Mouse (Mus musculus) bone marrow, adult 2 months (tissue): ENCODE results near the gene Dpp7. TPM values are rescaled to one million over a fixed set of nuclear protein-coding genes. Genes with fewer than 3 reads are reported as not detected.

ENCODE experiments used
- H3K27ac ChIP-seq: fragments of 200-500 bp; 2 replicates; pipeline ENCODE4 v1.5.1; 2012; ENCODE audit warnings: low read depth, mild to moderate bottlenecking, control low read depth, inconsistent platforms, low read length; ENCODE audit not compliant: control insufficient read depth, poor library complexity, insufficient read depth
- H3K4me1 ChIP-seq: fragments of 200-500 bp; 2 replicates; pipeline ENCODE4 v1.6.1; 2011; ENCODE audit warnings: low read length; ENCODE audit not compliant: control insufficient read depth, insufficient read depth
- H3K4me3 ChIP-seq: fragments of 200-500 bp; replicated peaks from 2 replicates; pipeline ENCODE3; 2011; ENCODE audit warnings: mild to moderate bottlenecking, low read depth, low read length, control low read depth; ENCODE audit not compliant: control insufficient read depth
- CTCF ChIP-seq: fragments of 200-500 bp; IDR thresholded peaks from 2 replicates; pipeline ENCODE4 v1.5.1; 2011; ENCODE audit warnings: low read length, control low read depth; ENCODE audit not compliant: control insufficient read depth, insufficient read depth
- POLR2A ChIP-seq: fragments of 200-500 bp; IDR thresholded peaks from 2 replicates; pipeline ENCODE4 v1.6.1; 2011; ENCODE audit warnings: low read depth, mild to moderate bottlenecking, control low read depth, low read length, borderline replicate concordance; ENCODE audit not compliant: control insufficient read depth
- WGBS: fragments of 180-500 bp; shearing (Covaris S2); methylation state at CpG from one replicate; pipeline ENCODE4 v1.1.7; 2018; 5-methylcytosine and 5-hydroxymethylcytosine counted together
- polyA plus RNA-seq: library from polyadenylated mRNA; stranded (reverse); fragments of >200 nt; gene quantifications from 2 replicates; pipeline ENCODE4 v1.2.4, GENCODE M21; 2011; ENCODE audit warnings: low replicate concordance; ENCODE audit not compliant: missing spikeins, insufficient read depth, insufficient read length

Gene Dpp7
- polyA plus RNA-seq, 1 experiment = 29.5 TPM

- Histone ChIP-seq H3K27ac (no peak overlapping the region), H3K4me1 (peaks cover 1% of the 10 kb centered on the region; the same call in 1 of the 2 replicates), H3K4me3 (peak overlapping the region; percentile 87)
- TF ChIP-seq CTCF = no peak
- TF ChIP-seq POLR2A = no peak
- WGBS = 51% methylated on average over 18 of the region's 18 CpGs
These were observed 616 bp downstream of the Dpp7 start for GRCm38 (mm10) chr2:25355419-25356066.

- peaks cover 1% of the 10 kb centered on the region; the same call in 1 of the 2 replicates for H3K4me1 ChIP-seq
- 85% methylated on average over 6 of the region's 6 CpGs for WGBS
- TF ChIP-seq CTCF (no peak), POLR2A (no peak)
These were observed 1.9 kb downstream of the Dpp7 start for GRCm38 (mm10) chr2:25354211-25354610.

DNA sequence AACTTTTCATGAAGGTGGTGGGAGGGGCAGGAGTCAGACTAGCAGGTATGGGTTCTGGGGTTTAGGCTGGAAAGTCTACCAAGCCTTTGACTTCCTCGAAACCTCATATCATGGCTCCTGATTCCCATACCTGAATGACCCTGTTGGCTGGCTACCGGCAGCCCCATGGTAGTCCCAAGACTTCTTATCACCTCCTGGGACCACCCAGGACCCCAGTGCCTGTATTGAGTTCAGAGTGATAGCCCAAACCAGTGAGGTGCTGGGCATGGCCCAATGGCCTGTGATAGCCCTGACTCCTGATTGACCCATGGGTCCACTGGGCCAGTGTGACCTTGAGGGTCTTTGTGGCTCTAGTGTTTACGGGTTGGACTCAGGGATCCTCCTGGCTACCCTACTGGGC lies 5.5 kb downstream of the Dpp7 start:
- no peak overlapping the region for H3K4me3 ChIP-seq
- H3K4me1 ChIP-seq = no peaks in the 10 kb centered on the region; the same call in 1 of the 2 replicates
- 90% methylated on average over 3 of the region's 3 CpGs for WGBS
- TF ChIP-seq CTCF (no peak), POLR2A (no peak)
- H3K27ac ChIP-seq = no peak overlapping the region

More at GRCm38 (mm10) chr2:25354211-25354610, 1.9 kb downstream of the Dpp7 start:
- H3K4me3 ChIP-seq = no peak overlapping the region
- no peak overlapping the region for H3K27ac ChIP-seq

DNA sequence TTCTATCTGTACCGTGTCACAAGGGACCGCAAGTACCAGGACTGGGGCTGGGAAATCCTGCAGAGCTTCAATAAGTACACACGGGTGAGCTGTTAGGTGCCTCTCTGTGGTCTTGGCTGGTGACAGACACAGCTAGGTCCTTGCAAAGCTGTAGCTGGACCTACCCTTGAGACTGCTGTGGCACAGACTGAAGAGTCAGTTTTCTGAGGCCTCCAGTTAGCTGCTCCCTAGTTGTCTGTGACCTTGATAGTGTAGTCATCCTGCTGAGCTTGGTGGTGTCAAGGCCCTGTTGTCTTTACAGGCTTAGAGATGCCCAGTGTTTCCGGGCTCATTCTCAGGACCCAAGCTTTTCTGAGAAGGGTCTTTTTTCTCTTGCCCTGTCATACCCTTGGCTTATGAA lies 6.7 kb downstream of the Dpp7 start:
- Histone ChIP-seq H3K4me3 (no peak overlapping the region), H3K4me1 (no peaks in the 10 kb centered on the region), H3K27ac (no peak overlapping the region)
- TF ChIP-seq CTCF = no peak
- no peak for TF ChIP-seq POLR2A
- 91% methylated on average over 4 of the region's 4 CpGs for WGBS

DNA sequence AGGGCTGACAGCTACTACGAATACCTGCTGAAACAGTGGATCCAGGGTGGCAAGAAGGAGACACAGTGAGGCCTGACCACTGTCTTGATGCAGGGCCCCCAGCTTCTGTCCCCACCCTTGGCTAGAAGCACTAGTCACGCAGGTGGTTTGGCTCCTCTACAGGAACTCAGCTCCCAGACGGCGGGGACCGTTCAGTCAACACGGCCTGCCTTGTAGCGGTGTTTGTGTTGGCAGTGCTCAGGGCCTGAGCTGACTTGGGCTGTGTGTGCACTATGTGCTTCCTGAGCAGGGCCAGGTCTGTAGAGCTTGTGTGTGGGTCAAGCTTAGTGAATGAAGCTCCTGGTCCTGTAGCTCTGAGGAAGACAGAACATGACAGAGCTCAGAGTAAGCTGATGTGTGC lies 8.0 kb downstream of the Dpp7 start:
- 83% methylated on average over 7 of the region's 7 CpGs for WGBS
- H3K4me3 ChIP-seq = no peak overlapping the region
- no peak for TF ChIP-seq POLR2A
- no peak for TF ChIP-seq CTCF

DNA sequence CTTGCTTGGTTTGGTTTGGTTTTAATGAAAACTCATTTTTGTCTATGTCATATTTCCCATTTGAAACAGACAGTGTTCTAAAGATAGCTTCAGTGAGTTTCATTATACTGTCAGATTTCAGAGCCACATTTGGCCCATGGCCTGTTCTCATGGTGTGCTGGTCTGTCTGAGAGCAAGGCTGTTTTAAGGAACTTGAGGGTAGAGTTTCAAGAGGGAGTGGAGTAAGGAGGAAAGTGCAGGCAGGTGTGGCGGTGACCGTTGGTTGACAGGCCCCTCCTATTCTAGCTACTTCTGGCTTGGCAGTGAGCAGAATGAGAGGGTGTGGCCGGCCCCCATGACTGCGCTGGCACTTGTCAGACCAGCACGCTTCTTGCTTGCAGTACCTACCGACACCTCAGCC lies 17.9 kb downstream of the Dpp7 start:
- H3K27ac ChIP-seq = no peak overlapping the region
- 55% methylated on average over 6 of the region's 6 CpGs for WGBS
- TF ChIP-seq CTCF (no peak), POLR2A (no peak)
- H3K4me1 ChIP-seq = peaks cover 2% of the 10 kb centered on the region; the same call in 1 of the 2 replicates
- H3K4me3 ChIP-seq = no peak overlapping the region

More for the DNA sequence above, 8.0 kb downstream of the Dpp7 start:
- H3K4me1 ChIP-seq = no peaks in the 10 kb centered on the region
- no peak overlapping the region for H3K27ac ChIP-seq

DNA sequence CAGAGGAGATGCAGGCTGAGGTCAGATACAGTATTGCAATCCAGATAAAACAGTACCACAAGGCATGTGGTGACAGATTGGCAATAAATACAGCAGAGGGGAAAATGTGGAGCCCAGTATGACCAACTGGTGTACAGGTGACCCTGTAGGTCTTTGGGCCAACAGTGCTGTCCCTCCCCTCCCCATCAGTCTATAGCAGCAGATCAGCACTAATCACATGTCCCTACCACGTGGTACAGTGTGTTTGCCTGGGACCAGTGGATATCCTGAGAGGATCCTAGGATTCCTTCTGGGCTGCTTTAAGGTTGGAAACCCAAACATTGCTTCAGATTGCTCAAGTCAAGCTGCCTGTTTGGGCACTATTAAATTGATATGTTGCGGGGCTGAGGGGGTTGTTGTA lies 22.6 kb downstream of the Dpp7 start:
- peaks cover 4% of the 10 kb centered on the region; the same call in 1 of the 2 replicates for H3K4me1 ChIP-seq
- no peak for TF ChIP-seq CTCF
- no peak for TF ChIP-seq POLR2A
- WGBS = 76% methylated on average over 2 of the region's 2 CpGs
- H3K27ac ChIP-seq = no peak overlapping the region
- peak overlapping the region; percentile 2 for H3K4me3 ChIP-seq

GRCm38 (mm10) chr2:25332286-25333160 lies 23.6 kb downstream of the Dpp7 start, which contains the start of gene Man1b1:
Man1b1 (plus strand) TSS chr2:25332338.
- Histone ChIP-seq H3K4me1 (peaks cover 4% of the 10 kb centered on the region; the same call in 1 of the 2 replicates), H3K4me3 (peak within 1 kb of the TSS; percentile 82), H3K27ac (peak within 1 kb of the TSS; percentile 79)
- under 1% methylated on average over 78 of the region's 78 CpGs for WGBS
- TF ChIP-seq POLR2A (peak; percentile 86), CTCF (peak; percentile 37; the same call in 1 of the 2 replicates)

GRCm38 (mm10) chr2:25331470-25331869 lies 24.7 kb downstream of the Dpp7 start:
- H3K27ac ChIP-seq = no peak overlapping the region
- no peak overlapping the region for H3K4me3 ChIP-seq
- 42% methylated on average over 9 of the region's 9 CpGs for WGBS
- H3K4me1 ChIP-seq = peaks cover 4% of the 10 kb centered on the region; the same call in 1 of the 2 replicates
- TF ChIP-seq POLR2A (no peak), CTCF (no peak)
